Mouse (Mus musculus) megakaryocyte, adult 5-6 weeks (primary cell): ENCODE results near the gene Pdlim5. TPM values are rescaled to one million over a fixed set of nuclear protein-coding genes. Genes with fewer than 3 reads are reported as not detected.

Source experiments
- ATAC-seq: 2 replicates; pipeline ENCODE4 v1.8.0; 2016; ENCODE audit warnings: mild to moderate bottlenecking, inconsistent platforms; ENCODE audit not compliant: poor library complexity, severe bottlenecking
- total RNA-seq, 2 experiments: library from RNA; stranded (forward) in 1 of 2; stranded (reverse) in 1 of 2; fragments of 153-499, 151-499 nt in 1 of 2; fragments of 221-1000, 200-1000 nt in 1 of 2; gene quantifications; 2 replicates each; pipeline versions ENCODE4 v1.2.3 to v1.2.4; 2015 to 2017

The Pdlim5 gene
- total RNA-seq, 2 experiments from 2014 or later: 42.0 to 54.7 TPM

DNA sequence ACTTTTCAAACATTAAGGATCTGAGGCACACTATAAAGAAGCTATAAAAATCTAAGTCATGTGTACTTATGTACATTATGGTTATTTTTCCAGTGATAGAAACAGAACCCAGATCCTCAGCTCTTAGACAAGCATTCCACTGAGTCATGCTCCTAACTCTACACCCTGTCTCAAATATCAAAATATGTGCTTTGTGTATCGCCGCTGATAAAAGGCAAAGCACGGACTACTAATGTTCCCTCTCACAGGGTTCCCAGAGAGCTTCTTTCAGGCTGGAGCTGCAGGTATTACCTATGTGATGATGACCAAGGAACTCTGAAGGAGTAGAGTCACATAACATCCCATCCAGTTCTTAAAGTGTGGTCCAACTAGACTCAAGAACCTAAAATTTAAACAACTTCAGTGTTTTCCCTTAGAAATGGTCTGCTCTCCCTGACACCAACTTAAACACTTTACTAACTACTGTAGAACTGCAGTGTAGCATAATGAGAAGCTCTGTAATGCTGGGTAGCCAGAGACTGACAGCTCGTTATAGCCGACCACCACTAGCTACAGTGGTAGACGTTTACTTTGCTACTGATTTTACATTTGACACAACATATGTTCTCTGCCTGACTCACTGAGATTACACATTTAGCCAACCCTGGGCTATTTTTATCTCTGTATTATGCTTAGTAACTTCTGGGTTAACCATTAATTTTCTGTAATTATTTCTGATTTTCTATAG, 115.0 kb downstream of the Pdlim5 start:
- no peak for ATAC-seq

DNA sequence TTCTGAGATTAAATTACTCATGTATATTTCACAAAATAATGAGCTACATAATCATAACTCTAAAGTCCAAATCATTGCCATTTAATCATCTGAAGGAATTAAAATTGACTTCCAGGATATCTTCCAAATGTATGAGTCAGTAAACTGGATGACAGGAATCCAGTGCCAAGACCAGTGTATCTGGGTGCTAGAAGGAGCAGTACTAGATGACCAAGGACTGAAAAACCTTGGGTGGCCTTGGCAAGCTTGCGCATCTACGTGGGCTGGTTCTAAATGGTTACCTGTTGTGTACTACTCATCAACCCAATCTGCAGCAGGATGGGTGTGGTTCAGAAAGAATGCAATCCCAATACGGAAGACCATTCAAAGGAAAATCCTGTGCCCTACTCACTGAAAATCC, 116.5 kb downstream of the Pdlim5 start:
- ATAC-seq: no peak

DNA sequence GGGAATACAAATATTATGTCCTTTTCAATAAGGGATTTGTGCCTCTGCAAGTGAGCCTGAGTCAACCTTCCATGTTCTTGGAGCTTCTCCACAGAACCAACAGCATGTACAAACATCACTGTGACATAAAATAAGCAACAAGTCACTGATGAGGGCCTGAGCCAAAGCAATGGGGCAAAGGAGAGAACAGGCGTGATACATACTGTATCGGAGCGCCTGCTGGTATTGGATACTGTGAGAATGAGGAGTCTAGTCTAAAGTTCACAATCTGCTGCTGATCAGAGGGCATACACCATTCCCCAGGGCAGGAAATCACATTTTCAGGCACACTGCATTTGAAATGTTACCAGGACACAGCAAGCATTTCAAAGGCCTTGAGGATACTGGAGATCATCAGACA, 119.0 kb downstream of the Pdlim5 start:
- no peak for ATAC-seq

DNA sequence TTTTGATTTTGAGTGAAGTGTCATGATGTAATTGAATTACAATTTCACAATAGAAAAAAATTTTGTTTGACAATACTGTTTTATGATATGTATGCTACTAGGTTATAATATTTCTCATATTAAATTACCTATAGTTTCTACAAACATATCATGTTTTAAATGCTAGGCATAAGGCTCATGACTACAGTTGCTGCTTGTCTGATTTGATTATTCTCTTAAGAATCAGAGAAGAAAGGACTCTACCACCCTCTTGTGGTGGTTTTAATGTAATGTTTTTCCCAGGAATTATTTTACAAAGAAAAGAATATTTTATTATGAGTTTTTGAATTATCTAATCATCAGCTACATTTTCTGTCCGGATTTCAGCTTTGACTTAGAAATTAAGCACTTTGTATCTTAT, 120.5 kb downstream of the Pdlim5 start:
- peak; percentile 53; the same call in 1 of the 2 replicates for ATAC-seq

DNA sequence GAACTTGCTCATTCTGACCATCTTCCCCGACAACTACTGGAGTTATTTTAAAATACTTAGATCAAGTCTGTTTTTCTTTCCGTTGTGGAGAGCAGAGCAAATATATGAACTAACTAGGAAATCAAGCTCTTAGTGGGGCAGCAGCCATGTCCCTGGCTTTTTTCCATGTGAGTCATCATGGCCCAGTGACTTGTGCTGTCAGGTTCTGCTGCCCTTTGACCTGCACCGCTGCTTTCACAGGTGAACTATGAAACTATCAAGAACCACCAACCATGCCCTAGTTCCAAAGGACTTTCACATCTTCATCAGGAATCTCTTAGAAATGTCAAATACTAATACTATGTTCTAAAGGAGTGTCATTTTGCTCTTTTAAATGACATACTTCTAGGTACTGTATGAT, 121.0 kb downstream of the Pdlim5 start:
- no peak for ATAC-seq

DNA sequence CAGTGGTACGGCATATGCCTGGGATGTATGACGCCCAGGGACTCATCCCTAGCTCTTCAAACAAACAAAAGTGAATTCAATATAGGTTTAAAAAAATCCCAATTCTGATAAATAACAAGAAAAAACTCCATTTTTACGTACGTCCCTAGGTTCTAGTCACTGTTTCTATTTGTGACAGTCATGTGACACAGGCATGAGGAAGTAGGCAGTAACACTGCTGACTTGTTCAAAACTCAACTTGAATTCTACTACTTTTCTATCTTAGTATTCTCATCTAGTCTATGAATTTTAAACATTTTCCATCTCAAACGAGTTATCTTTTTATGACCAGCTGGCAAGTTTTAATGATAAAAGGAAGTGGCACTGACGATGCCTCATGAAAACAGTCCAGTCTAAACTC, 122.2 kb downstream of the Pdlim5 start:
- no peak for ATAC-seq

DNA sequence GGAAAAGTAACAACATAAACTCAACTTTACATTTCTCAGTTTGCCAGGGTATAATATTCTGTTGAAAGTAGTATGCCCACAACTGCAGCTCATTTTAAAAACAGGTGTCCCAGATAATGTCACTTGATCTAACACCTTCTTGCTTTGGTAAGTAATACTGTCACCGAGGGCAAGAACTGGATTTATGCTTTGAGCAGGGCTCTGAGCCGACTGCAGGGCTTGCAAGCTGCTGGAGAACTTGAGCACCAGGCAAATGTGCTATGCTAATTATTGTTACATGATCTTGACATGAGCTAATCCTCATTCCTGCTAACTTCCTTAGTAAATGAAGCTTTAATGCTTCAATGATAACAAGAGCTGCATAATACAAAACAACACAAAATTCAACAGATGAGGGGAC, 139.1 kb downstream of the Pdlim5 start:
- no peak for ATAC-seq

DNA sequence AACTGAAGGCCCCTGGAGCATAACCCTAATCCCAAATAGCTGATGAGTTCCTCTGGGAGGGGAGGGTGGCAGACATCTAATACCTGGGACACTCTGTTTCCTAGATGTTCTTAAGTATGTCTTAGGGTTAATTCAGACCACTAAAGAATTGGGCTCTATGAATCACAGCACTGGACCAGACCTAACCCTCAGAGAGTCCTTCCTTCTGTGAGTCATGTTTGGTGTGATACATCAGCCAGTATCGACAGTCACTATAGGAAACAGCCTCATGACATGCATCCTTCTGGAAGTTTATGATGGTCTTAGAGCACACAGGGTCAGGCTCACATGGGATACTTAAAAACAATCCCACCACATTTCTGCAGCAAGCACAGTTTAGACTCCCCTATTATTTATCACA, 143.4 kb downstream of the Pdlim5 start:
- ATAC-seq: no peak

DNA sequence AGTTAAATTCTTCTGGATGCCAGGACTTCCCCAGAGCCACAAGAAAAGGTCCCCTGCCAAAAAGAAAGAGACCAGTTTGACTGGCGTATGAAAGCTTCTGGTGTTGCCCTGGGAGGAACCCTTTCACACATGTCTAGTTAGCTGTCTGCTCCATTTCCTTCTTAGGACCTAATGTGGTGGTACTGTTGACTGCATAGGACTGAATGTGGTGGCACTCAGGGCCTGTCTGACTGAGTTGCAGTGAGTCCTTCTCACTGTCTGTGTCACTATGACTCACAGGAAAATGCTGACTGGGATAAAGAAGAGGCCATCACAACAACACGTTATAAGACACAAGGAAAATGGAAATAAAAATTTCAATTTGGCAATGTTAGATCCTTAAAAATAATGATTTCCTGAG, 146.0 kb downstream of the Pdlim5 start:
- 0 out of 2 replicates have a peak, but pooled peaks have one; percentile 6 for ATAC-seq

DNA sequence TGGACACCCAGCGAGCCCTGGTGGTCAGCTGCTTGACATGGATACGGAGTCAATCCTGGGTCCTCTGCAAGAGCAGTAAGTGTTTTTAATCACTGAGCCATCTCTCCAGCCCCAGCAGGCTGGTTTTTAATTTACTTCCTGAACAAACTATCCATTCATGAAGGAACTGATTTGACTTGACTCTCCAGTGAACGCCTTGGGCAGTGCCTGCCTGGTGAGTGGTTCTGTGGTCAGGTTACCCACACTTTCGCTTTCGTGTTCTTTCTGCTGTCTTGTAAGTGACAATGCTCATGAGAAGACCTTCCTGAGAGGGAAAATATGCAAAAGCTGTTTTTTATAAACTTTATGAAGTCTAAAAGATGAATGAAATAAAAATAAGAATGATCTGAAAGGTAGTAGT, 152.2 kb downstream of the Pdlim5 start:
- ATAC-seq: peak; percentile 89

DNA sequence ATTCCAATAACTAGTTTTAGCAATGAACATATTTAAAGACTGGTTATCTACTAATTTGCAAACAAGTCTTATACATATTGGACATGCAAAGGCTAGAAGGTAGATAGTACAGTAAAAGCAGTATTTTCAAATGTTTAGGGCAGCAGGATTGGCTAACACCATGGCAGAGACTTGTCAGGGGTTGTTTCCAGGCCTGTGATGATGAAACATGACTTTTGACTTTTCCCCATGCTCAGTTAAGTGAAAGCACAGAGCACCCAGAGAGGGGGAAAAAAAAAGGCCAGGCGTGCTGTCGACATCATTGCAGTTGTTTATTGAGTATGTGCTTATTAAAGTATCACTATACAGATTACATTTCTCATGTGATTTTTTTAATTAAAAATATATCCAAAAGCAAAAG, 156.2 kb downstream of the Pdlim5 start:
- ATAC-seq: no peak

DNA sequence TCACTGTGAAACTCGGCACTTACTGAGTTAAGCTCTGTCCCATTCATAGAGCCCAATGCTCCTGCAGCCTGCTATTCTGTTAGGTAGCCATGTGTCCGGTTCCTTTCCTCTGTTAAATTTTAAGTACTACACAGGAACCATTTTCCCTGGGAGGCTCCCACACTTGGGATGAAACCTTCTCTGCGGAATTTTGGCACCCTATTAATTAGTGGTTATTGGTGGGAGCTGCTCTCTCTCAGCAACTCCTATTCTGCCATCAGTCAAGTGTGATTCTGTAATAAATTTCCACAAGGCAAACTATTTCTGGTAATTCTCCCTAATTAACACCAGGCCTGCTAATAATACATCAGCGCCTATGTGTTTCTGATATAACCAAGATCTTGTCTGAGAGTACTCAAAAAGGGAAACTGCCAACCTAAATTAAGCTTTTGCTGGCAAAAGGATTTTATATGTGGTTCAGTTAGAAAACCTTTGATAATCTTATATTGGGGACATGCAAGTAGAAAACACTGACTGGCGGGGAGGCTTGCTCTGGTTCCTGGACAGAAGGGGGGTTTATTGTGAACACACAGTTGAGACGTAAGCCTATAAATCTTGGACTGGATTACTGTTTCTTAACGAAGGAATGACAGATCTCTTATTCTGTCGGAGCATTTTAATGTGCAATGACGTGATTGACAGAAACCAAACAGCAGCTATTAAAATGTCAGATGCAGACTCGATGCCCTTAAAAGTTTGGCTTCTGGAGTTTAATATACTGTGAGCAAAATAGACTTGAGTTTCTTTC, 157.0 kb downstream of the Pdlim5 start:
- ATAC-seq: no peak

DNA sequence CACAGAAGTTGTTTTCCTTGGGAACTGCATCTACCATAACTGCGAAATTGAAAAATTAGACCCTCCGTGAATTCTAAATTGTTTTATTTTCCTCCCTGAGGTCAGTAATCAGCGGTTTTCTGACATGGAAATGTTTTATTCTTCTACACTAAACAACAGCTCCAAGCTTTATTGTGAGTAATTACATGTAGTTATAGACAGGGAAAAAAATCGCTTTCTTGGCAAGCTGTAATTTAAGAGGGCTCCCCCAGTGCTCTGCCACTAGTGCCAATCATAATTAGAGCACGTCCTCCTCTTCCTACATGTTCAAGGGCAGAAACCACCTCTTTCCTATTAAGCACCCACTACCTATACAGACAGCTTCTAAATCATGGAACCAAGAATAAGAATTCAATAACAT, 157.9 kb downstream of the Pdlim5 start:
- no peak for ATAC-seq

DNA sequence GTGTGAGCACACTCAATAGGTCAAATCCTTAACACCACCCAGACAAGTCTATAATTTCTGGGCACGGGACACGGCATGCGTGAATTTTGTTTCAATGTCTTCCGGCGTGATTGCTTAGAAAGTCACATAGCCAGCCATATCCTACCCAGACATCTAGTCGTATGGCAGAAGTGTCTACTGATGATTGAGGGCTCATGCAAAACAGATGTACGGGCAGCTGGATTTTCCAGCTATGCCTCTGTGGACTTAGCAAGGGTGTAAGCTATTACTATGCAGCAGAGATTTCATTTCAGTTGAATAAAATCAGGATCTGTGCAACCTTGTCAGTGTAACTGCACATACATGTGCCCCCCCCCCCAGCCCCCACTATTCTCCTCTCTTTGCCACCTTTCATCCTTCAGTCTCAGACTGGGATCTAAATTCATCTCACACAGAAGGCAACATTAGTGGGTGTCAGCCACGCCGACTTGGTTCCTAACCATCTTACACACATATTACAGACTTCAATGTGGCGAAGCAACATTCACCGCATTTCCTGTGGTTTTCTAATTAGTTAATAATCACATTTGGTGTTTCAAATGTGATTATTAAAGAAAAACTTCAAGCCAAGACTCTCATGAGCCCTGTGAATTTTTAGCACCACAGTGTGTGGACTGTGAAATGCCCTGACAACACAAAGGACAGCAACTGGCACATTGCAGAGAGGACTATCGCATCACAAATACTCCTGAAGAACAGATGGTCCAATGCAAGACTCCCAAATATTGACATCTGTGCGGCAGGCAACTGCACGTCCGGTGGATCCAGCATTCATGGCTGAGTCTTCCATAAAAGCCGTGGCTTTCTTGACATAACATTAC, 161.7 kb downstream of the Pdlim5 start:
- no peak for ATAC-seq

DNA sequence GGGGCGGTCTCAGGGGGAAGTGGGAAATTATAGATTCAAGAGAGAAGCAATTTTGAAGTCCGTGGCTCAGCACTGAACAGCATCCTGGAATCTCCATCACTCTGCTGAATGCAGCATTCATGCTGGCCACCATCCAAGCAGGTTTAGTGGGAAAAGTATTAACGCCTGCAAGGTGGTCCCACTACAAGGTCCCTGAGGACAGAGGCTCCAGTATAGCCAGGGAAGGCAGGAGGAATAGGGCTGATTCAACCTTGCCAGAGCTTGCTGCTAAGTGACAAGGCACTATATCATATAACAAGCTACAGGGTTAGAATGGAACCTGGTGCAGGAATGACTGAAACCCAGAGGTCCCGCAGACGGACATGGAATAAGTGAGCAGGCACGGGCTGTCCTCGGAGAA, 166.8 kb downstream of the Pdlim5 start:
- ATAC-seq: no peak

DNA sequence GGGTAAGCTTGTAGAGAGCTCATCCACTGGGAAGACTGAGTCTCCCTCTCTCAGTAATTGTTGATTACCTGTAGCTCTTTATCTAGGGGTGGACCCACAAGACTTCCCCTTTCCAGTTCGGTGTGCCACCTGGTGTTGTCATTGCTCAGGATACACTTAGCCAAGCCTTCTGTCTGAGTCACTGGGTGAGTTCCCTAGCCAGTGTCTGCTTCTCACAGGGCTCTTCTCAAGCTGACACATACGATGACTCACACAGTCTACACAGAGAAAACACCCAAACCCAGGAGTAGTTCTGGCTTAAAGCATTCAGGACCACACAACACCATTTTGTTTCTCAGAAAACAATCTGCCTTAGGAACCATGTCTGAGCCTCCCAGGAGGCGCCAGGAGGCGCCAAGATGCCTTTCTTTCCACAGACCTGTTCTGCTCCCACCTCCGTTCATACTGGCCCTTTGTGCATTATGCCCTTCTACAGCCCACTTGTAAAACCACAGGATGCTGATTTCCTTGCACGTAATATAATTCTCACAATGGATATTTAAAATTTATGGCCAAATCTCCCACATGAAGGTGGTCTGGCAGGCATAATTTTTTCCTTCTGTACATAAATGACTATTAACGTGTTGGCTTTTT, 172.9 kb downstream of the Pdlim5 start:
- ATAC-seq: no peak

DNA sequence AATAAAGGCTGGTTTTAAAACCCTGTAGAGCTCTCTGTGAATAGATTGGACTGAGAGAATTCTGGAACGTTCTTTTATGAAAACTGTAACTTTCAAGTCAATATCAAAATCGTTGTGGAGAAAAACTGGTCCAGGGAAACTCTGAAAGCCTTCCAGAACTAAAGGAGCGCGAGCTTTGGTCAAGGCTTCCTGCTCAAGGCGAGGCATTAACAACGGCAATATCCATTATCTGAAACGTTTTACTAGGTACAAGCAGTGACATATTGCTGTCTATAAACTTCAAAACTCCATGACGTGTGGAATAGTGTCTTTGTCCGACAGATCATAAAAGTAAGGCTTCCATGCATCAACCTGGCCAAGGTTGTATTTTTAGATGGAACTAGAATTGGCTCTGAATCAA, 175.6 kb downstream of the Pdlim5 start:
- ATAC-seq: no peak

DNA sequence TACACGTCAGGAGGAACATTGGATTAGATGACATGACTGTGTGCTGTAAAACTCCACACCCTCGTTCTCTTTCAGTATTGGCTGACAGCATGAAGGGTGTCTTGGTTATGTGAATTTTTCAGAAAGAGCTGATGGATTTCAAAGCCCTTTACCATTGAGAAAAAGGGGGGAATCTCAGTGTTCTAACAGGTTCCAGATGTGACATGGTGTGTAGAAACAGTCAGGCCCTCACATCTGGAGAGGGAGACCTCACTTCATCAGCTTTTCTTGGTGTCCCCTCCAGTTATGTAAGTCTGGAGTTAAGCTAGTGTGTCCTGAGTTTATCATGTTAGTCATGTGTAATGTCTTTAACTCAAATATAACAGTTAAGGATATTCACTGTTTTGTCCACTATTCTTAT, 182.7 kb downstream of the Pdlim5 start:
- ATAC-seq: no peak

DNA sequence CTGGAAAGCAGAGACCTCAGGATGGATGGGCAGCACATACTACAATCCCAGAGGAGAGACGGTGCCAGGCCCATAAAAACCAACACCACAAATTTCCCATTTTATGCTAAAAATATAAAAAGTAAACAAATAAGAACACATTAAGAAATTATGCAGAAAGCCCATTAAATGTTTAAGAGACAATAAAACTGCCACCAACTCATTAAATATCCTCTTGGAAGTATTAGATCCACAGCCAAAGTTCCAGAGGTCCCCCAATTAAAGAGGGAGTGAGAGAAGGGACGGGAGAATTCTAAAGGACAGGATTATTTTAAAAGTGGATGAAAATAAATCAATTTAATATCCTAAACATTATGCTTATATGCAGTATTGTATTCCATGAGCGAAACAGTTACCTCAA, 183.3 kb downstream of the Pdlim5 start:
- no peak for ATAC-seq

DNA sequence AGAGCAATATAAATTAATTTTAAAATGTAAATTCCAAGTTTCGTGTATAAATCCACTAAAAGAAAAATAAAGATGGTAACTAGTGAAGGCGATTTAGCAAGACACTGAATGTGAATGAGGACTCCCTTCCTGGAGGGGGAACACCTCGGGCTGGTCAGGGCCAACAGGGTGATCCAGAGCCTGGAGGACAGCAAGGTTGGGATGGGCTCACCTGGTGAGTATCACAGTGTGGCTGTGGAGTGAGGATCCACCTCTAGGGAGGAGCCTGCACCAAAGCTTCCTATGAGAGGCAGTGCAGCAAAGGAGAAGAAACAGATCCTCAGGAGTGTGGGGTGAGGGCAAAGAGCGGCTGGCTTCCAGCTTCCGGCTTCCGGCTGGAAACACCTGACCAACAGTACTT, 185.5 kb downstream of the Pdlim5 start:
- ATAC-seq: no peak

DNA sequence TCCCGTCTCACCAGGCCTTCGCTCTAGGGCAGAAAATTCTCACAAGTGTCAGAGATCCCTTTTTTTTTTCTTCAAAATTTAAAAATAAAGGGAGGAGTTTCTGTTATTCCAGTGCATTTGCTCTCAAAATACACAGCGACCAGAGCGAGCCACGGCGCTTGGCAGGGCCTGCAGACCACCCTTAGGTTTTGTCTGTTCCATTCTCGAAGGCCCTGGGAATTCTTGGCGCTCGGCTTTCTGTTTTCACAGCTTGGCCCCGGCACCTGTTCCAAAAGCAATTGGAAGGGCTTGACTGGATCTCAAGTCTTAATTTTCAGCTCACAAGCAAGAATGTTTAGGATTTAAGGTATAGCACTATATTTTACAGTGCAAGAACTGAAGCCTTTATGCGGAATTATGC, 186.4 kb downstream of the Pdlim5 start:
- ATAC-seq: no peak
